ENCODE assay signal across 17 mouse cellular contexts in genomic region chr19:5167477-5167876, GRCm38 (mm10).
"Had no signal": no experiment of that assay in that cellular context is flagged by ENCODE, and none has a peak within 500 bp of the region (broad histone marks: within the 10 kb centered on the region; RNA-seq: fewer than 3 reads in every experiment).

No protein-coding gene starts in this region.

- H3K27ac ChIP-seq: kidney, embryonic 15.5 days; left cerebral cortex, adult 2 months; limb, embryonic 15.5 days; midbrain, embryonic 12.5 days; neural tube, embryonic 13.5 days; stomach, embryonic 15.5 days had no signal

- H3K36me3 ChIP-seq: stomach, embryonic 15.5 days had no signal

- H3K4me1 ChIP-seq: kidney, embryonic 15.5 days; limb, embryonic 15.5 days; midbrain, embryonic 12.5 days; neural tube, embryonic 13.5 days; stomach, embryonic 15.5 days had no signal

- H3K9ac ChIP-seq: kidney, embryonic 15.5 days; limb, embryonic 15.5 days; lung, embryonic 14.5 days; midbrain, embryonic 12.5 days; neural tube, embryonic 13.5 days; stomach, embryonic 15.5 days had no signal

- H3K4me3 ChIP-seq: kidney, embryonic 15.5 days; left cerebral cortex, adult 2 months; limb, embryonic 15.5 days; megakaryocyte, embryonic 14.5 days; midbrain, embryonic 12.5 days; neural tube, embryonic 13.5 days; stomach, embryonic 15.5 days had no signal

- ATAC-seq: midbrain, embryonic 16.5 days had no signal

- H3K9me3 ChIP-seq: kidney, embryonic 15.5 days; limb, embryonic 15.5 days; megakaryocyte, embryonic 14.5 days; midbrain, embryonic 12.5 days; neural tube, embryonic 13.5 days; stomach, embryonic 15.5 days had no signal

- DNase-seq: kidney, adult 2 months; lung, embryonic 14.5 days; lung, postnatal 10 days; lung, postnatal 4 days; retina, postnatal 1 day; right cerebral cortex, postnatal 4 days; spleen, adult 18-20 months; thymus, adult 2 months; thymus, postnatal 25 days had no signal

- H3K27me3 ChIP-seq: kidney, embryonic 15.5 days; limb, embryonic 15.5 days; megakaryocyte, embryonic 14.5 days; midbrain, embryonic 12.5 days; neural tube, embryonic 13.5 days; stomach, embryonic 15.5 days had no signal

- H3K4me2 ChIP-seq: kidney, embryonic 15.5 days; limb, embryonic 15.5 days; lung, embryonic 14.5 days; midbrain, embryonic 12.5 days; neural tube, embryonic 13.5 days; stomach, embryonic 15.5 days had no signal
